Mouse (Mus musculus) yolk sac, embryonic 10.5 days (tissue): Measurements from ENCODE around the gene Tspan1.
A peak's percentile ranks its signal among the peaks of the same experiment; 100 is the strongest.

Source experiments
- DNase-seq: peaks from one replicate; pipeline ENCODE4 v3.0.0-alpha.2; 2017; ENCODE audit warnings: low spot score

Tspan1 gene

GRCm38 (mm10) chr4:116125803-116126386 is 41.5 kb downstream of the Tspan1 start:
- DNase-seq = no peak

- peak; percentile 91 for DNase-seq
Observed at GRCm38 (mm10) chr4:116123602-116124519, 43.5 kb downstream of the Tspan1 start, which contains the start of the genes Rad54l and Pomgnt1. Rad54l (minus strand) TSS chr4:116123690. Pomgnt1 (plus strand) TSS chr4:116123840.

DNA sequence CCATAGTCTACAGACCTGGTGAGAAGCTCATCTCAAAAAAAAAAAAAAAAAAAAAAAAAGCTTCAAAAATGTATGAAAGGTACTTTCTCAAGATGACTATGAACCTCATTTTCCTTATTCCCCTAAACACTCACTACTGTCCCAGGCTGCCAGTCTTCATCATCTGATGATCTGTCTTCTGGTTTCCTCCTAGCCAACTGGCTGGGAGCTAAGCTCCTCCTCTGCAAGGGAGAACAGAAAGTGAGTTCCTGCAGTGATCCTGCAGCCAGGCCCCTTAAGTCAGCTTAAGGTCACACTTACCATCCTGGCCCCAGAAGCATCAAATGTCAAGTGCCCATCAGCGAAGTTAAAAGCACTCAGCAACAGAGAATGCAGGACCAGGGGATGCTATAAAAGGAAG is 44.6 kb downstream of the Tspan1 start:
- no peak for DNase-seq
